Mouse (Mus musculus) myocyte (in vitro differentiated cells): Measurements from ENCODE around the gene Ppt2. TPM values are rescaled to one million over a fixed set of nuclear protein-coding genes. Genes with fewer than 3 reads are reported as not detected.

ENCODE experiments used
- H3K27me3 ChIP-seq: one replicate; pipeline ENCODE4 v1.6.1; 2011; ENCODE audit not compliant: control insufficient read depth, insufficient read depth, insufficient read length
- H3K36me3 ChIP-seq: one replicate; pipeline ENCODE4 v1.6.1; 2011; ENCODE audit not compliant: control insufficient read depth, insufficient read depth
- H3K4me2 ChIP-seq: one replicate; pipeline ENCODE4 v1.6.1; 2011; ENCODE audit warnings: low read depth, control low read depth
- H3K4me3 ChIP-seq: one replicate; pipeline ENCODE4 v1.5.1; 2011; ENCODE audit warnings: mild to moderate bottlenecking, control low read depth, moderate library complexity
- H3K79me2 ChIP-seq: one replicate; pipeline ENCODE4 v1.6.1; 2011; ENCODE audit not compliant: control insufficient read depth, insufficient read depth
- H3ac ChIP-seq: one replicate; pipeline ENCODE4 v1.6.1; 2011; ENCODE audit not compliant: control insufficient read depth, insufficient read length
- CEBPB ChIP-seq: IDR thresholded peaks from 2 replicates; pipeline ENCODE4 v1.6.1; 2011; ENCODE audit warnings: mild to moderate bottlenecking, moderate library complexity; ENCODE audit not compliant: poor library complexity, insufficient read depth, severe bottlenecking
- E2F4 ChIP-seq: IDR thresholded peaks from one replicate; pipeline ENCODE4 v1.6.1; 2011; ENCODE audit warnings: mild to moderate bottlenecking, control low read depth, moderate library complexity; ENCODE audit not compliant: insufficient read depth
- MAX ChIP-seq: IDR thresholded peaks from one replicate; pipeline ENCODE4 v1.6.1; 2011; ENCODE audit warnings: low read depth, mild to moderate bottlenecking, control low read depth
- MYOD1 ChIP-seq, 3 experiments: IDR thresholded peaks; one replicate each; pipeline ENCODE4 v1.6.1; 2011; ENCODE audit warnings: control low read depth in 2 of 3, low read depth in 2 of 3, mild to moderate bottlenecking in 2 of 3, moderate library complexity in 1 of 3; ENCODE audit not compliant: insufficient read length in 2 of 3, control insufficient read depth in 1 of 3
- MYOG ChIP-seq, 3 experiments: IDR thresholded peaks; one replicate each; pipeline ENCODE4 v1.6.1; 2011; ENCODE audit warnings: control low read depth in 2 of 3, low read depth in 2 of 3, mild to moderate bottlenecking in 2 of 3; ENCODE audit not compliant: insufficient read length in 2 of 3, control insufficient read depth in 1 of 3, insufficient read depth in 1 of 3
- POLR2A ChIP-seq: IDR thresholded peaks from one replicate; pipeline ENCODE4 v1.6.1; 2011; ENCODE audit warnings: low read depth, mild to moderate bottlenecking, control low read depth, moderate library complexity; ENCODE audit not compliant: insufficient read length
- POLR2AphosphoS2 ChIP-seq: IDR thresholded peaks from one replicate; pipeline ENCODE4 v1.6.1; 2011; ENCODE audit warnings: low read depth, control low read depth; ENCODE audit not compliant: insufficient read length
- REST ChIP-seq: IDR thresholded peaks from one replicate; pipeline ENCODE4 v1.6.1; 2011; ENCODE audit warnings: mild to moderate bottlenecking, control low read depth, moderate library complexity; ENCODE audit not compliant: insufficient read depth, insufficient read length
- SRF ChIP-seq: IDR thresholded peaks from one replicate; pipeline ENCODE4 v1.6.1; 2011; ENCODE audit warnings: low read depth; ENCODE audit not compliant: control insufficient read depth, insufficient read length
- TCF12 ChIP-seq: IDR thresholded peaks from one replicate; pipeline ENCODE4 v1.6.1; 2011; ENCODE audit warnings: mild to moderate bottlenecking, control low read depth; ENCODE audit not compliant: poor library complexity, insufficient read depth, severe bottlenecking
- TCF3 ChIP-seq: IDR thresholded peaks from one replicate; pipeline ENCODE4 v1.6.1; 2011; ENCODE audit warnings: low read depth, control low read depth; ENCODE audit not compliant: insufficient read length
- USF1 ChIP-seq: IDR thresholded peaks from one replicate; pipeline ENCODE4 v1.6.1; 2011; ENCODE audit warnings: low read depth, mild to moderate bottlenecking, control low read depth, moderate library complexity
- polyA plus RNA-seq: library from polyadenylated mRNA; unstranded; fragments of >200 nt; fragmentation: generic; extraction: Trizol; gene quantifications from one replicate; pipeline ENCODE4 v1.2.1, GENCODE M21; 2012; ENCODE audit warnings: missing spikeins

The Ppt2 gene
- polyA plus RNA-seq, 1 experiment, result 21.9 TPM

DNA sequence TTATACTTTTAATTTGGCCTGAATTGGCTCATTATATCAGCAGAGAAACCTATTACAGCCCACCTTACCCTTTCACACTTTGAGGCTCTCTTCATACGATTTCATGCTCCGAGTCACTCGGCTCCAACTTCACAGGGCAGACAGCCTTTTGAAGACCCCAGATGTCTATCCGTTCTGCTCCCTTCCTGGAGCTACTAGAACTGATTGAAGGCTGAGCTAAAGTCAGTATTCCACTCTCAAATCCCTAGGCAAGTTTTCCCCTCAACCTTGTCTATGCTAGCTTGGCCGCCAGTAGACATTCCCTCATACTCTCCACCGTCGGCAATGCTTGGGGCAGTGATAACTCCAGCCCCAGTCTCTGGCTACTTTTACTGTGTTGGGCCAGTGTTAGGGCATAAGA, 39.1 kb downstream of the Ppt2 start:
- H3K79me2 ChIP-seq, result no peaks in the 10 kb centered on the region
- no peak overlapping the region for H3K4me3 ChIP-seq
- H3ac ChIP-seq, result no peak overlapping the region
- H3K4me2 ChIP-seq, result no peak overlapping the region
- TF ChIP-seq SRF (no peak), POLR2AphosphoS2 (no peak), E2F4 (no peak), REST (no peak), POLR2A (no peak), TCF12 (no peak), CEBPB (no peak), MAX (no peak), TCF3 (no peak), USF1 (no peak), MYOG (IDR thresholded peaks at IDR 0.05; ENCODE audit: control insufficient read depth in 1 of 3, insufficient read depth in 1 of 3, insufficient read length in 2 of 3, low read depth in 2 of 3) (no peak), MYOD1 (IDR thresholded peaks at IDR 0.05; ENCODE audit: control insufficient read depth in 1 of 3, insufficient read length in 2 of 3, low read depth in 2 of 3) (no peak)
- no peaks in the 10 kb centered on the region for H3K27me3 ChIP-seq
- H3K36me3 ChIP-seq, result no peaks in the 10 kb centered on the region

DNA sequence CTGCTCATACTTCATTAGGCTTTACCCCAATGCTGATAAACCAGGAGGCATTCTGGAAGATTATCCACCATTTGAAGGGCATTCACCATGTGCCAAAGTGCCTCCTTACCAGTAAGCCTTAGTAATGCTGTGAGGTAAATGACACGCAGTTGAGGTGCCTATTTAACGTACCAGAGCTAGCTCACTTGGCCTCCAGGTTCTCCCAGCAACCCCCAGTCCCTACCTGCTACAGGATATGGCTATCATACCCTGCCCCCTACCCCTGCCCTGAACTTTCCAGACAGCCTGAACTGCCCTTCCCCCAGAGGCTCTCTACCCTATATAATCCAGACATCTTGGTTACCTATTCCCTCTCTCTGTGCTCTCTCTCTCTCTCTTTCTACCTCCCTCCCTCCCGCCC, 39.5 kb downstream of the Ppt2 start:
- H3K36me3 ChIP-seq, result no peaks in the 10 kb centered on the region
- H3K4me2 ChIP-seq, result no peak overlapping the region
- TF ChIP-seq USF1 (no peak), TCF3 (no peak), E2F4 (no peak), MYOG (IDR thresholded peaks at IDR 0.05; ENCODE audit: control insufficient read depth in 1 of 3, insufficient read depth in 1 of 3, insufficient read length in 2 of 3, low read depth in 2 of 3) (no peak), POLR2AphosphoS2 (peak; percentile 24), MAX (no peak)
- no peak overlapping the region for H3ac ChIP-seq
- no peaks in the 10 kb centered on the region for H3K27me3 ChIP-seq
- H3K4me3 ChIP-seq, result no peak overlapping the region
- H3K79me2 ChIP-seq, result no peaks in the 10 kb centered on the region

DNA sequence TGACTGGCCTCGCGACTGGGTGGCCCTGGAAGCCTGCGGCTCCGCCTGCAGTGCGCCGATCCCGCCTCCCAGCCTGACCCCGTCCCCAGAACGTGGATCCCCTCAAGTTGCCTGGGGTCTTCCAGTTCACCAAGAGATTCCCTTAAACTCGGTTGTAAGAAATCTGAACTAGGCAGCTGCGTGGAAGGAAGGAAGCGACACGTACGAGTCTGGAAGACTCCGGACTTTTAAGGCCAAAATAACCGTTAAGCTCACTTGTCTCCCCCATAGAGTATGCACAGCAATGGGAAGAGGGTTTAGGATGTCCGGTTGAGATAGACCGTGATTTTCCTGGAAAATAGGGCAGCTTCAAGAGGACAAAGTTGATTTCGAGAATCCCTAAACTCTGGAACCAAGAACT, 40.5 kb downstream of the Ppt2 start:
- peak overlapping the region; percentile 46 for H3K4me3 ChIP-seq
- H3K79me2 ChIP-seq, result no peaks in the 10 kb centered on the region
- H3K4me2 ChIP-seq, result peak overlapping the region; percentile 92
- H3ac ChIP-seq, result peak overlapping the region; percentile 46
- H3K27me3 ChIP-seq, result no peaks in the 10 kb centered on the region
- H3K36me3 ChIP-seq, result no peaks in the 10 kb centered on the region
- TF ChIP-seq TCF3, result no peak

DNA sequence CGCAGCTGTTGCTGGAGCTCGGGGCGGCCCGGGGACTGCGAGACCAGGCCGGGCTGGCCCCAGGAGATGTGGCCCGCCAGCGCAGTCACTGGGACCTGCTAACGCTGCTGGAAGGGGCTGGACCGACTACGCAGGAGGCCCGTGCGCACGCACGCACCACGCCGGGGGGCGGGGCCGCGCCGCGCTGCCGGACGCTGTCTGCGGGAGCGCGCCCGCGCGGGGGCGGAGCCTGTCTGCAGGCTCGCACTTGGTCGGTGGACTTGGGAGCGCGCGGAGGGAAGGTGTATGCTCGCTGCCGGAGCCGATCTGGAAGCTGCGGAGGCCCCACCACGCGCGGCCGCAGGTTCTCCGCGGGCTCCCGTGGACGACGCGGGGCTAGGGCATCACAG, 40.9 kb downstream of the Ppt2 start:
- peak overlapping the region; percentile 46 for H3K4me3 ChIP-seq
- no peaks in the 10 kb centered on the region for H3K27me3 ChIP-seq
- peak overlapping the region; percentile 100 for H3K4me2 ChIP-seq
- peak overlapping the region; percentile 46 for H3ac ChIP-seq
- H3K36me3 ChIP-seq, result no peaks in the 10 kb centered on the region
- TF ChIP-seq TCF3 (no peak), USF1 (no peak), MAX (no peak), POLR2AphosphoS2 (peak; percentile 99), CEBPB (no peak), TCF12 (no peak), MYOD1 (IDR thresholded peaks at IDR 0.05; ENCODE audit: control insufficient read depth in 1 of 3, insufficient read length in 2 of 3, low read depth in 2 of 3) (peak in 1 of 3 experiments; percentile 3), REST (no peak), POLR2A (peak; percentile 97), SRF (peak; percentile 34), MYOG (IDR thresholded peaks at IDR 0.05; ENCODE audit: control insufficient read depth in 1 of 3, insufficient read depth in 1 of 3, insufficient read length in 2 of 3, low read depth in 2 of 3) (peak in 2 of 3 experiments; percentile 6 to 24), E2F4 (no peak)
- no peaks in the 10 kb centered on the region for H3K79me2 ChIP-seq

DNA sequence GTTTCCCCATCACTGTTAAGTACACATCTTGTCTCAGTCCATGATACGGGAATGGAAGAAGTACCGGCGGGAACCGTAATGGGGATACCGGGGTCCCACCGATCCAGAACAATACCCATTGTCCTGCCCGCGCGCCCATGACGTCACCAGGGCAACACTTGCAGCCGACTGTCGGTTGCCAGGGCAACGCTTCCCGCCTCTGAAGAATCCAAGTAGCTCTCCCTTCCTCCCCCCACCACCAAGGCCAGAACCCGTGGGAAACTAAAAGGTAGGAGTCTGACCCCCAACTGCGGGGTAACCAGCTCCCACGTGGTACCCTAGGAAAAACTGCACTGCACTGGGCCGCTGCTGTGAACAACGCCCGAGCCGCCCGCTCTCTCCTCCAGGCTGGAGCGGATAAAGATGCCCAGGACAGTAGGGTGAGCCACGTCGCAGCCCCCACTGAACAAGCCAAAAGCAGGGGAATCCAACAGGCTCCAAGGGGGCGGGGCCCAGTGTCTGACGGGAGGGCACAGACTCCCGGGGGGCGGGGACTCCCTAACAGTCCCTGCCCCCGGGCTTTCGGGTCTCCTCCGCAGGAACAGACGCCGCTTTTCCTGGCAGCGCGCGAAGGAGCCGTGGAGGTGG, 41.4 kb downstream of the Ppt2 start:
- Histone ChIP-seq H3K4me3 (peak overlapping the region; percentile 46), H3ac (peak overlapping the region; percentile 46), H3K36me3 (no peaks in the 10 kb centered on the region), H3K27me3 (no peaks in the 10 kb centered on the region), H3K4me2 (peak overlapping the region; percentile 100), H3K79me2 (no peaks in the 10 kb centered on the region)
- no peak for TF ChIP-seq CEBPB
- TF ChIP-seq POLR2AphosphoS2, result peak; percentile 40
- no peak for TF ChIP-seq USF1
